Mouse (Mus musculus): ENCODE results near the gene Olfr1056. TPM values are rescaled to one million over a fixed set of nuclear protein-coding genes. Genes with fewer than 3 reads are reported as not detected.
"Not testable (repeated sequence)": the region's sequence is repeated elsewhere in the genome, so short reads cannot be mapped to it uniquely, and the experiment has no call there.

Gene Olfr1056
- not detected in 2 replicates for polyA plus RNA-seq (2012; rRNA removed)

DNA sequence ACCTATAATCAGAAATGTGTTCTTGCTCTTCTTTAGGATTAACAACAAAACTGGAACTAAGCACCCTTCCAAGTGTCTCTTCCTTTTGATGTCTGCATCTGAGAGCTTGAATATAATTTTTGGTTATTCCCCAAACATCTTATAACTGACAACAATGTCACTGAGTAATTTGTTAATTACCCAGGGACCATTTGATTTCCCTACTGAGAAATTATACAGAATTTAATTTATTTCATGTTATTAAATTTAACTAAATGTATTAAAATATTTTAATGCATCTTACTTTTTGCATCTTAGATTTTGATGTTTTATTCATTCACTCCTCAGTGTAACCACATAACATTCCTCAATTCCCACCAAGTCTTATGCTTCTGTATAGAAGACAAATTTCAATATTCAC lies at the start of gene Olfr1056:
Gene Olfr1056, minus strand, starts transcription at position 101 of the 400 bp plus-strand sequence.
- DNase-seq (ENCODE audit: low read depth, low spot score) = no peak

DNA sequence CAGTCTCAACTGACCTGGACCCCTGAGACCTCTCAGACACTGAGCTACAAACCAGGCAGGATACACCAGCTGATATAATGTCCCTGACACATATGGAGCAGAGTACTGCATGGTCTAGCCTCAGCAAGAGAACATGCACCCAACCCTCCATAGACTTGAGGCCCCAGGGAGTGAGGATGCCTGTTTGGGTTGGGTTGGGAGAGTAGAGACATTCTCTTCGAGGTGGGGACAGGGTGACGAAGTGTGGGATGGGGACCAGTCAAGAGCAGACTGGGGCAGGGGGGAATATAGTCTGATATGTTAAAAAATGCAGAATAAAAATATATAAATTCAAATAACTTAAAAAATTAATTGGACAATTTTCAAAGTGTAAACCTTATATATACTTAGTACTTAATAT lies 32.8 kb upstream of the Olfr1056 start:
- 69% methylated on average over 2 of the region's 2 CpGs for WGBS
- DNase-seq (ENCODE audit: low read depth, low spot score) = no peak

DNA sequence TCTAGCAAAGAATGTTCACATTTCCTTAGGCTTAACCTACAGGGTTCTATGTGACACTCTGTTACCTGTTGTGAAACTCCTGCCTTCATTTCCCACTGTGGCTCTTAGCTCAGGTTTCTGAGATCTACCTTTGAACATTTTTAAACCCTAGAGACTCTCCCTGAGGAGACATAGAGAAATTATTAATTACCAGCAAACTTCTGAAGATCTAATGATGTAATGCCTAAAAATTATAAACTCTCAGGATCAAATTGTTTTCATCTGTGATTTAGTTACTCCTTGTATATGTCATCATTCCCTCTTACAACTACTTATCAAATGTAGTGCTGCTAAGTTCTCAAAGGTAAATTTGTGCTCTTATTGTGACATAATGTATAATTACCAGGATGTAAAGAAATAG lies 26.2 kb upstream of the Olfr1056 start, which contains the start of gene Olfr1058:
Gene Olfr1058, minus strand, starts transcription at position 101 of the 400 bp plus-strand sequence.
- DNase-seq (ENCODE audit: low read depth, low spot score) = not testable (repeated sequence)

DNA sequence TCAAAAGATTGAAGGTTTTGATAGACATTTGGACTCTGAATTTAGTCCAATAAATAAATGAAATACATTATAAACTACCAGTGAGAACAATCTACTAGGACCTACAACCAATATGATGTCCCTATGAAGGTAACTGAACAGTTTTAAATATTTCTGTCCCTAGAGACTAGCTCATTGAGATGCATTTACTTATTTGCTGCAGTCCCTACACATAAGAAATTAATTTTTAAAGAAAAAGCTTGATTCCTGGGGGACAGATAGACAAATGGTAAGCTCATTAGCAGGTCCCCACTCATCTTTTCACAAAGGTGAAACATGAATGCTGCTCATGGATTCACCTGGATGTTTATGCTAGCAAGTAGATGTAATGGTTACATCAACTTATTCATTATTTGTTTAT lies 16.0 kb upstream of the Olfr1056 start, which contains the start of gene Olfr1057:
Gene Olfr1057, minus strand, starts transcription at position 101 of the 400 bp plus-strand sequence.
- no peak for DNase-seq (ENCODE audit: low read depth, low spot score)

DNA sequence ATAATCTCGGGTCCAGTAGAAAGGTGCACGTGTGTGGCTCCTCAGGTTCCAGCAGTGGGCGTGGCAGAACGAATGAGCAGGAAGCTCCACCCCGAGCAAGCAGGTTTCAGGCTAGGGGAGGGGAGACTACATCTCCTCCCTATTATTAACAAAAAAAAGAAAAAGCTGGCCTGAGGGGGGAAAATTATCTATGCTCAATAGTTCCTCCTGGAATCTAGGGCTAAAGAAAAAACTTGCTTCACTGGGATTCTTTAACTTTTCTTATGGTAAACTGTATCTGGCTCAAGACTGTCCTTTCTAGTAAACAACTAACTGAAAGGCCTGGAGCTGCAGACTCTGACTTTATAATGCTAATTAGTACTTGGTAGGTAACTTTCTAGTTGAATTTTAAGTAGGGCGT lies 4.1 kb upstream of the Olfr1056 start:
- DNase-seq (ENCODE audit: low read depth, low spot score) = not testable (repeated sequence)
- no CpG with 5 or more reads among the region's 6 CpGs for WGBS

DNA sequence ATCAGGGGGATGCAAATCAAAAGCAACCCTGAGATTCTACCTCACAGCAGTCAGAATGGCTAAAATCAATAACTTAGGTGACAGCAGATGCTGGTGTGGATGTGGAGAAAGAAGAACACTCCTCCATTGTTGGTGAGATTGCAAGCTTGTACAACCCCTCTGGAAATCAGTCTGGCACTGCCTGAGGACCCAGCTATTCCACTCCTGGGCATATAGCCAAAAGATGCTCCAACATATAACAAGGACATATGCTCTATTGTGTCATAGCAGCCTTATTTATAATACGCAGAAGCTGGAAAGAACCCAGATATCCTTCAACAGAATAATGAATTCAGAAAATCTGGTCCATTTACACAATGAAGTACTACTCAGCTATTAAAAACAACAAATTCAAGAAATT lies 10.5 kb downstream of the Olfr1056 start:
- DNase-seq (ENCODE audit: low read depth, low spot score) = not testable (repeated sequence)
- 81% methylated on average over 1 of the region's 1 CpGs for WGBS

DNA sequence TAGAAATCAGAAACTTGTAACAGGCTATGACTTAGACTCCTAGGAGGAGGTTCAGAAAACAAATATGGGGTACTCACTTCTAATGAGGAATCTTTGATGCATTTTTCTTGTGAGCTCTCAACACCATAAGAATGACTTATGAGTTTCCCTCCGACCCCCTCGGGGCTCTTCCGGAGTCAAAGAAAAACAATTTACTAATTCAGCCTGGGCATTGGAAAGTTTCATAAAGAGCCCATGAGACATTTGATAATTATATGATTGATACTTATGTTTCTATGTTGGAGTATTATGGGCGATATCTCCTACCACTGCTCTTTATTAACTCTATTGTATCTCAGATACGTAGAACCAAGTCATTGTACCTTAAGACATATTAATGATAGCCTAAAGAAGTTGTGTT lies 12.1 kb downstream of the Olfr1056 start, which contains the start of gene Olfr1055:
Gene Olfr1055, minus strand, starts transcription at position 101 of the 400 bp plus-strand sequence.
- DNase-seq (ENCODE audit: low read depth, low spot score) = no peak
- whole genome bisulfite sequencing = 91% methylated on average over 5 of the region's 5 CpGs

DNA sequence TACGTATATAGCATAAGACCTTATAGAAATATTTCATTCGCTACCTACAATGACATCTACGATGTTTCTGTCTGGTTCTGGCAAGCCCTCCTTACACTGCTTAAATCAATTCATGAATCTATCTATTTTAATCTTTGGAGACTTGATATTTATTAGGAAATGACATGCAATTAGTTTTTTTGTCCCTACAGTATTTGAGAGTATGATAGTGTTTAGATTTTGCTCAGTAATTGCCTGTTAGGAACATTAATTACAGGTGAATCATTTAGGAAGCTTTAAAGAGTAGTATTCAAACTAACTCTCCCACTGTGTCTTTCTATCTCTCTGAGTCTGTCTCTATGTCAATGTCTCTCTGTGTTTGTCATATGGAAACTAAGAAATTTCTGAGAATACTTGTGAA lies 26.9 kb downstream of the Olfr1056 start, which contains the start of gene Olfr1054:
Gene Olfr1054, minus strand, starts transcription at position 101 of the 400 bp plus-strand sequence.
- DNase-seq (ENCODE audit: low read depth, low spot score) = no peak
- 80% methylated on average over 3 of the region's 3 CpGs for WGBS

DNA sequence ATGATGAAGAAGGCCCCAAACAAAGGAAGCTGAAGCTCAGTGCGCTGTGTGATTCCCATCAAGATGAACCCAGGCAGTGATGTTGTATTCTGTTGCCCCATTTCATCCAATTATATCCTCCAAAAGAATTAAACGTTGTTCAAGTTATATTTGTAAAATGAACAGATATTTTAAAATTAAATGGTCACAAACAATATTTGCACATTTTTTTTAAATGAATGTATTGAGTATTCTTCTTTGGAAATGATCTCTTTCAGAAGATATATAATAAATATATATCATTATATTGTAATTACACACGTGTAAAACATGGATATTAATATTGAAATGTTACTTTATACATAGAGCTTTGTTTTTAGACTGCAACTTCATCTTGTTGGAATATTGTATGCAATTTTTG lies 47.1 kb downstream of the Olfr1056 start, which contains the start of gene Olfr1053:
Gene Olfr1053, minus strand, starts transcription at position 101 of the 400 bp plus-strand sequence.
- WGBS = 57% methylated on average over 3 of the region's 3 CpGs
- DNase-seq (ENCODE audit: low read depth, low spot score) = no peak

Other genes starting within 250 kb of the Olfr1056 start
- not detected in 2 replicates for gene Olfr1039, start 226.5 kb downstream of the Olfr1056 start, polyA plus RNA-seq (2012; rRNA removed)
- gene Olfr1040, start 215.7 kb downstream of the Olfr1056 start, polyA plus RNA-seq (2012; rRNA removed) = not detected in 2 replicates
- not detected in 2 replicates for gene Olfr1042, start 200.6 kb downstream of the Olfr1056 start, polyA plus RNA-seq (2012; rRNA removed)
- gene Olfr1043, start 194.9 kb downstream of the Olfr1056 start, polyA plus RNA-seq (2012; rRNA removed) = not detected in 2 replicates
- not detected in 2 replicates for gene Olfr1044, start 184.6 kb downstream of the Olfr1056 start, polyA plus RNA-seq (2012; rRNA removed)
- not detected in 2 replicates for gene Olfr52, start 176.8 kb downstream of the Olfr1056 start, polyA plus RNA-seq (2012; rRNA removed)
- gene Olfr1045, start 159.5 kb downstream of the Olfr1056 start, polyA plus RNA-seq (2012; rRNA removed) = not detected in 2 replicates
- not detected in 2 replicates for gene Olfr1046, start 143.2 kb downstream of the Olfr1056 start, polyA plus RNA-seq (2012; rRNA removed)
- gene Olfr1047, start 131.1 kb downstream of the Olfr1056 start, polyA plus RNA-seq (2012; rRNA removed) = not detected in 2 replicates
- gene Olfr1048, start 122.2 kb downstream of the Olfr1056 start, polyA plus RNA-seq (2012; rRNA removed) = not detected in 2 replicates
- not detected in 2 replicates for gene Olfr1049, start 104.1 kb downstream of the Olfr1056 start, polyA plus RNA-seq (2012; rRNA removed)
- not detected in 2 replicates for gene Olfr1051, start 83.4 kb downstream of the Olfr1056 start, polyA plus RNA-seq (2012; rRNA removed)
- gene Olfr1052, start 70.0 kb downstream of the Olfr1056 start, polyA plus RNA-seq (2012; rRNA removed) = not detected in 2 replicates
- not detected in 2 replicates for gene Olfr1053, start 47.2 kb downstream of the Olfr1056 start, polyA plus RNA-seq (2012; rRNA removed)
- not detected in 2 replicates for gene Olfr1054, start 27.0 kb downstream of the Olfr1056 start, polyA plus RNA-seq (2012; rRNA removed)
- not detected in 2 replicates for gene Olfr1055, start 12.2 kb downstream of the Olfr1056 start, polyA plus RNA-seq (2012; rRNA removed)
- not detected in 2 replicates for gene Olfr1057, start 15.9 kb upstream of the Olfr1056 start, polyA plus RNA-seq (2012; rRNA removed)
- not detected in 2 replicates for gene Olfr1058, start 26.1 kb upstream of the Olfr1056 start, polyA plus RNA-seq (2012; rRNA removed)
- gene Olfr1061, start 51.6 kb upstream of the Olfr1056 start, polyA plus RNA-seq (2012; rRNA removed) = not detected in 2 replicates
- not detected in 2 replicates for gene Olfr1062, start 64.3 kb upstream of the Olfr1056 start, polyA plus RNA-seq (2012; rRNA removed)
- gene Olfr1065, start 88.1 kb upstream of the Olfr1056 start, polyA plus RNA-seq (2012; rRNA removed) = not detected in 2 replicates
- gene Olfr1066, start 93.8 kb upstream of the Olfr1056 start, polyA plus RNA-seq (2012; rRNA removed) = not detected in 2 replicates
- not detected in 2 replicates for gene Olfr228, start 124.9 kb upstream of the Olfr1056 start, polyA plus RNA-seq (2012; rRNA removed)
- not detected in 2 replicates for gene Olfr1076, start 146.0 kb upstream of the Olfr1056 start, polyA plus RNA-seq (2012; rRNA removed)
- gene Olfr1079, start 180.0 kb upstream of the Olfr1056 start, polyA plus RNA-seq (2012; rRNA removed) = not detected in 2 replicates
- gene Olfr1080, start 195.8 kb upstream of the Olfr1056 start, polyA plus RNA-seq (2012; rRNA removed) = not detected in 2 replicates
- gene Olfr1082, start 236.5 kb upstream of the Olfr1056 start, polyA plus RNA-seq (2012; rRNA removed) = not detected in 2 replicates